Mouse (Mus musculus): ENCODE measurements at regions not wholly inside any gene's neighbourhood (a gene's known extent, or its start where the extent isn't known, plus 50 kb on each side); places are given as distances from the start of the nearest gene placed in this dataset.

GRCm38 (mm10) chr1:30460295-30460958, 413.3 kb downstream of the Phf3 start:
- ATAC-seq (ENCODE audit: low FRiP score, low TSS enrichment) (no peak), DNase-seq (ENCODE audit: low spot score) (no peak)
- no peaks in the 10 kb centered on the region for H3K27me3 ChIP-seq (ENCODE audit: control insufficient read depth, insufficient read depth, low read length)

GRCm38 (mm10) chr1:30437964-30438363, 435.8 kb downstream of the Phf3 start:
- ATAC-seq (ENCODE audit: low FRiP score, low TSS enrichment) (no peak), DNase-seq (ENCODE audit: low spot score) (no peak)
- TF ChIP-seq CTCF (IDR thresholded peaks at IDR 0.05; ENCODE audit: low read depth) (no peak), EP300 (optimal IDR thresholded peaks at IDR 0.05) (no peak)
- H3K4me3 ChIP-seq (ENCODE audit: low read depth, low read length), result no peak overlapping the region
- no peaks in the 10 kb centered on the region for H3K27me3 ChIP-seq (ENCODE audit: control insufficient read depth, insufficient read depth, low read length)
- WGBS, result 41% methylated on average over 1 of the region's 1 CpGs
- H3K36me3 ChIP-seq (ENCODE audit: control insufficient read depth, insufficient read depth, low read length), result no peaks in the 10 kb centered on the region
- no peaks in the 10 kb centered on the region for H3K9me3 ChIP-seq (ENCODE audit: control insufficient read depth, low read length)
- H3K4me2 ChIP-seq (replicated peaks; ENCODE audit: low read depth), result no peak overlapping the region
- no peak overlapping the region for H3K9ac ChIP-seq (ENCODE audit: low read length)
- no peaks in the 10 kb centered on the region for H3K4me1 ChIP-seq (replicated peaks; ENCODE audit: control insufficient read depth, insufficient read depth)
- no peak overlapping the region for H3K27ac ChIP-seq (replicated peaks)

More at GRCm38 (mm10) chr1:30460295-30460958, 413.3 kb downstream of the Phf3 start:
- H3K4me3 ChIP-seq (ENCODE audit: low read depth, low read length), result no peak overlapping the region
- no peak overlapping the region for H3K9ac ChIP-seq (ENCODE audit: low read length)
- H3K27ac ChIP-seq (replicated peaks), result no peak overlapping the region
- H3K9me3 ChIP-seq (ENCODE audit: control insufficient read depth, low read length), result no peaks in the 10 kb centered on the region
- TF ChIP-seq EP300 (optimal IDR thresholded peaks at IDR 0.05), result no peak
- no peak for TF ChIP-seq CTCF (IDR thresholded peaks at IDR 0.05; ENCODE audit: low read depth)
- no peaks in the 10 kb centered on the region for H3K36me3 ChIP-seq (ENCODE audit: control insufficient read depth, insufficient read depth, low read length)
- no peaks in the 10 kb centered on the region for H3K4me1 ChIP-seq (replicated peaks; ENCODE audit: control insufficient read depth, insufficient read depth)
- 84% methylated on average over 4 of the region's 4 CpGs for WGBS
- no peak overlapping the region for H3K4me2 ChIP-seq (replicated peaks; ENCODE audit: low read depth)

DNA sequence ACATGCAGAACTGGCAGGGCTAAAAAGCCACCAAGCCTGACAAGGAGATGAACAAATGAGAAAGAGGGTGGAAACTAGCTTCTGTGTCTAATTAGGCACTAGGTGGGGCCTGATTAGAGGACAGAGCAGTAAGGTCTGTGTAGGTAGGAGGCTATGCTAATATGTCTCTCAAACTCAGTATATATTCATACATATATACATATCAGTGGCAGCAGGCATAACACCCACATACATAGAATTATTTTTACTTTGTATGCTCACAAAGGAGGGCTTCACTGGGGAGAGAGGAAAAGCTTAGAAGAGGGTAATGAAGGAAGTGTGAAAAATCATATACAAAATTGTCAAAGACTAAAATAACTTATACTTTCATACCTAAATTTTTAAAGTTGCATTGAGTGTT, 457.1 kb downstream of the Phf3 start:
- no peaks in the 10 kb centered on the region for H3K36me3 ChIP-seq (ENCODE audit: control insufficient read depth, insufficient read depth, low read length)
- H3K9ac ChIP-seq (ENCODE audit: low read length), result no peak overlapping the region
- no peaks in the 10 kb centered on the region for H3K9me3 ChIP-seq (ENCODE audit: control insufficient read depth, low read length)
- no peaks in the 10 kb centered on the region for H3K4me1 ChIP-seq (replicated peaks; ENCODE audit: control insufficient read depth, insufficient read depth)
- DNase-seq (ENCODE audit: low spot score) (no peak), ATAC-seq (ENCODE audit: low FRiP score, low TSS enrichment) (no peak)
- TF ChIP-seq CTCF (IDR thresholded peaks at IDR 0.05; ENCODE audit: low read depth), result no peak
- no peak for TF ChIP-seq EP300 (optimal IDR thresholded peaks at IDR 0.05)
- no peak overlapping the region for H3K4me2 ChIP-seq (replicated peaks; ENCODE audit: low read depth)
- no peak overlapping the region for H3K27ac ChIP-seq (replicated peaks)
- H3K4me3 ChIP-seq (ENCODE audit: low read depth, low read length), result no peak overlapping the region
- no peaks in the 10 kb centered on the region for H3K27me3 ChIP-seq (ENCODE audit: control insufficient read depth, insufficient read depth, low read length)

- ATAC-seq (ENCODE audit: low FRiP score, low TSS enrichment) (no peak), DNase-seq (ENCODE audit: low spot score) (no peak)
- TF ChIP-seq CTCF (IDR thresholded peaks at IDR 0.05; ENCODE audit: low read depth), result no peak
- TF ChIP-seq EP300 (optimal IDR thresholded peaks at IDR 0.05), result no peak
- Histone ChIP-seq H3K4me2 (replicated peaks; ENCODE audit: low read depth) (no peak overlapping the region), H3K4me1 (replicated peaks; ENCODE audit: control insufficient read depth, insufficient read depth) (no peaks in the 10 kb centered on the region), H3K9me3 (ENCODE audit: control insufficient read depth, low read length) (no peaks in the 10 kb centered on the region), H3K9ac (ENCODE audit: low read length) (no peak overlapping the region), H3K27ac (replicated peaks) (no peak overlapping the region), H3K36me3 (ENCODE audit: control insufficient read depth, insufficient read depth, low read length) (no peaks in the 10 kb centered on the region), H3K4me3 (ENCODE audit: low read depth, low read length) (no peak overlapping the region), H3K27me3 (ENCODE audit: control insufficient read depth, insufficient read depth, low read length) (no peaks in the 10 kb centered on the region)
- 25% methylated on average over 2 of the region's 2 CpGs for WGBS
Measured at GRCm38 (mm10) chr1:30414881-30415439, 458.8 kb downstream of the Phf3 start.
